Mouse (Mus musculus) activated CD4-positive, CD25-positive, alpha-beta regulatory T cell (primary cell): ENCODE measurements around the gene C1s2. TPM values are rescaled to one million over a fixed set of nuclear protein-coding genes. Genes with fewer than 3 reads are reported as not detected.

Experiments used
- polyA plus RNA-seq, 2 experiments: library from polyadenylated mRNA; unstranded; fragments of 100-300 nt; shearing (Covaris generic); gene quantifications; one replicate each; pipeline ENCODE4 v1.2.1; 2017

C1s2 gene
- not detected for polyA plus RNA-seq

DNA sequence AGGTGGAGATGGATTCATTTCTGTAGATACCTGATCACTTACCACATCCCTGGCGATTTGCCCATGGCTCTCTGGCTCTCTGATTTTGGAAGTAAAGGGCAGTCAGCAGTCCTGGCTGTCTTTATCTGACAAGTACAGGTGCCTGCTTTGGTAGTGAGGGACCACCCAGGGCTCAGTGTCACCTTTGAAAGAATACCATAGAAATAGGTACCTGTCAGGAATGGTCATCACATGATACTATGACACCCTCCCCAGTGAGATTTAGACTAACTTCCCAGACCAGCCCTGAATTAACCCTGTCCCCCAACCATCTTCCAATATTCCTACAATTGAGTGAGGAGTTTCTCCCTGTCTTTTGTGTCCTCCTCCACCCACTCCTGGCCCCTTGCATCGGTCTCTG, at the start of gene C1s2:
Gene C1s2 (minus strand): TSS at position 101 of the 400 bp plus-strand sequence.

DNA sequence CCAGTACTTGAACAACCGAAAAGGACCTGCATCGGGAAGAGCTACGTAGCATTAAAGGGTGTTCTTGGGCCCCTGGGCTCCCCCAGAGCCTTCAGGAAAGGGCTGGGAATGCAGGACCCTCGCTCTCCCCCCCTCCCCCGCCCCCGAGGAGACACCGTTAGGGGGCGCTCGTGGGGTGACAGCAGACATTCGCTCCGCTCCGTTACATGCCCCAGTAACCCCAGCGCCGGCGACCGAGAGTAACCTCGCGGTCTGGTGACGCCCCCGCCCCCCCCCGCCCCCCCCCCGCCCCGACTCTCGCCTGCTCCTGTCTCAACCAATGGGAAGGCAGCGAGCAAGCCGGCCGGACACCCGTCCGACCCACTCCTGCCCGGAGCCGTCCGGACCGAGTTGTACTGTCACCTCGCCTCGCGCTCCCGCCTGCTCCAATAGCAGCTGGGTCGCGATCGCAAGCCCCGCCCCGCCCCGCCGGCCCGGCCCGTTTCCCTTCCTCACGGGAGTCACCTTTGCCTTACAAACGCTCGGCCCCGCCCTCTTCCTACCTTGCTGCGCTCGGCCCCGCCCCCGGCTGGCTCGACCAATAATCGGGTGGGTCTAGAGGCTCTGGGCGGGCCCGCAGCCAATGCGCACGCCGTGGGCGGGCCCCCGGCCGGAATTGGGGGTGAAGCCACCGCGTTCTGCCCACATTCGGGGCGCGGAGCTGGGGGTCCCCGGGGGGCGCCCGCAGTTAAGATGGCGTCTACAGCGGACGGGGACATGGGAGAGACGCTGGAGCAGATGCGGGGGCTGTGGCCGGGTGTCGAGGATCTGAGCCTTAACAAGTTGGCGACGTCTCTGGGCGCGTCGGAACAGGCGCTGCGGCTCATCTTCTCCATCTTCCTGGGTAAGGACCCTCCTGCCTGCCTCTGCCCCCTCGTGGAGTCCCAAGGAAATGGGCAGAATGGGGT, 26.9 kb upstream of the C1s2 start, which contains the start of gene Lpcat3:
Gene Lpcat3 (plus strand): TSS at position 551 of the 947 bp plus-strand sequence.

Other genes starting within 250 kb of the C1s2 start
- gene Pex5, start 221.0 kb downstream of the C1s2 start, polyA plus RNA-seq, result 10 to 100 TPM; 22.2 to 28.9 TPM
- under 1 TPM in 1 of 2 experiments, not detected in 1; 0.61 TPM for gene Clstn3, start 171.3 kb downstream of the C1s2 start, polyA plus RNA-seq
- gene C1rl, start 143.0 kb downstream of the C1s2 start, polyA plus RNA-seq, result not detected
- under 1 TPM; 0.17 to 0.53 TPM for gene C1ra, start 123.7 kb downstream of the C1s2 start, polyA plus RNA-seq
- gene C1s1, start 93.7 kb downstream of the C1s2 start, polyA plus RNA-seq, result under 1 TPM in 1 of 2 experiments, not detected in 1; 0.21 TPM
- gene C1rb, start 65.8 kb downstream of the C1s2 start, polyA plus RNA-seq, result not detected
- 10 to 100 TPM; 51.5 to 80.2 TPM for gene Lpcat3, start 26.9 kb upstream of the C1s2 start, polyA plus RNA-seq
- 100 to 1,000 TPM; 250 to 341 TPM for gene Emg1, start 76.1 kb upstream of the C1s2 start, polyA plus RNA-seq
- gene Phb2, start 76.3 kb upstream of the C1s2 start, polyA plus RNA-seq, result 100 to 1,000 TPM; 199 to 262 TPM
- gene Ptpn6, start 102.6 kb upstream of the C1s2 start, polyA plus RNA-seq, result 100 to 1,000 TPM; 271 to 272 TPM
- 100 to 1,000 TPM; 443 to 508 TPM for gene Grcc10, start 105.3 kb upstream of the C1s2 start, polyA plus RNA-seq
- gene Gm45234, start 119.9 kb upstream of the C1s2 start, polyA plus RNA-seq, result not detected
- 10 to 100 TPM in 1 of 2 experiments, 1 to 10 TPM in 1; 3.7 to 10.9 TPM for gene Atn1, start 120.4 kb upstream of the C1s2 start, polyA plus RNA-seq
- 1 to 10 TPM; 3.3 to 7.1 TPM for gene Eno2, start 133.6 kb upstream of the C1s2 start, polyA plus RNA-seq
- gene Lrrc23, start 143.6 kb upstream of the C1s2 start, polyA plus RNA-seq, result 1 to 10 TPM in 1 of 2 experiments, not detected in 1; 2.7 TPM
- 1 to 10 TPM; 2.1 to 9.7 TPM for gene Spsb2, start 172.6 kb upstream of the C1s2 start, polyA plus RNA-seq
- 100 to 1,000 TPM; 147 to 163 TPM for gene Tpi1, start 178.2 kb upstream of the C1s2 start, polyA plus RNA-seq
- gene Usp5, start 193.4 kb upstream of the C1s2 start, polyA plus RNA-seq, result 10 to 100 TPM; 71.4 to 93.4 TPM
- 10 to 100 TPM; 22.6 to 23.4 TPM for gene Cdca3, start 193.5 kb upstream of the C1s2 start, polyA plus RNA-seq
- gene Gnb3, start 204.2 kb upstream of the C1s2 start, polyA plus RNA-seq, result under 1 TPM in 1 of 2 experiments, not detected in 1; 0.25 TPM
- gene P3h3, start 221.7 kb upstream of the C1s2 start, polyA plus RNA-seq, result under 1 TPM; 0.09 to 0.49 TPM
- under 1 TPM; 0.26 to 0.48 TPM for gene Gpr162, start 227.9 kb upstream of the C1s2 start, polyA plus RNA-seq